Mouse (Mus musculus): ENCODE measurements around the gene Rflnb. TPM values are rescaled to one million over a fixed set of nuclear protein-coding genes. Genes with fewer than 3 reads are reported as not detected.
A peak's percentile ranks its signal among the peaks of the same experiment; 100 is the strongest.

Rflnb gene
- polyA plus RNA-seq, 1 experiment, result 15.7 TPM

DNA sequence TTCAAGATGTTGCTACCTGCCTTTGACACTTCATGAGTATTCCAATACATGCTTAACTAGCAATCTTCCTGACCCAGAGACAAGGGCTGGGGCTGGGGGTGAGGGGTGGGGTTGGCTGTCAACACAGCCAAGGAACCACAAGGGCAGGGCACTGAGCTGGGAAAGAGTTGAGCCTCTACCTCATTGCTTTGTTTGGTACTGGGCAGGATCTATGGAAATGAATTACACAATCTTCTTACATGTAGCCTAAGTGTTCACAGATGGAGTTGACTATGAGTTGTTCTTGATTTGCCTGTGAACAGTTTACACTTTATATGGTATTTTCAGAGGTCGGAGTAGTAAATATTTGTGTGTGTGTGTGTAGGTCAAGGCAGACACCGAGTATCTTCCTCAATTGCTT lies 33.3 kb upstream of the Rflnb start:
- TF ChIP-seq POLR2A (IDR thresholded peaks at IDR 0.05; ENCODE audit: borderline replicate concordance, insufficient read depth, low read length) (no peak), CTCF (IDR thresholded peaks at IDR 0.05; ENCODE audit: borderline replicate concordance, insufficient read depth, low read depth, low read length) (no peak)
- H3K27me3 ChIP-seq (ENCODE audit: control insufficient read depth, insufficient read depth, low read length), result no peaks in the 10 kb centered on the region
- H3K4me3 ChIP-seq (replicated peaks; ENCODE audit: insufficient read depth, low read depth, low read length), result no peak overlapping the region
- H3K27ac ChIP-seq (ENCODE audit: insufficient read depth, low read length), result no peak overlapping the region
- no peak for DNase-seq
- WGBS, result 96% methylated on average over 2 of the region's 2 CpGs
- H3K4me1 ChIP-seq (ENCODE audit: control insufficient read depth, insufficient read depth, low read length), result peaks cover 12% of the 10 kb centered on the region; the same call in 1 of the 2 replicates

DNA sequence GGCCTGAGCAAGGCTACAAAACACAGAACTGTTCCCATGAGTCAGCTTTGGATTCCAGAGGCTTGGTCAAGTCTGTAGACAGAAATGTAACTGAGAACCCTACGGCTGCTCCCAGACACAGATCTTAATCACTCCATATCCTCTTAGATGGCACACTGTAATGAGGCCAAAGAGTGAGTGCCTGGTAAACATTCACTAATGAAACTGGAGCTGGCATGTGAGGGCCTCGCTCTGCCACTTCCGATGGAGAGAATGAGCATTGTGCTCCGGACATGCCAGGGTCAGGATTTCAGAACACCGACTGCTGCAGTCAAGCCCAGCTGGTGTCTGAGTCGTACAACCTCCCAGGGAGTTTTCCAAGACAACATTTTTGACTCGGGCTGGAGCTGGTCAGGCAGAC lies 32.4 kb upstream of the Rflnb start:
- H3K27me3 ChIP-seq (ENCODE audit: control insufficient read depth, insufficient read depth, low read length), result no peaks in the 10 kb centered on the region
- no peak overlapping the region for H3K27ac ChIP-seq (ENCODE audit: insufficient read depth, low read length)
- peaks cover 5% of the 10 kb centered on the region; the same call in 1 of the 2 replicates for H3K4me1 ChIP-seq (ENCODE audit: control insufficient read depth, insufficient read depth, low read length)
- 33% methylated on average over 7 of the region's 7 CpGs for WGBS
- no peak for DNase-seq
- no peak for TF ChIP-seq POLR2A (IDR thresholded peaks at IDR 0.05; ENCODE audit: borderline replicate concordance, insufficient read depth, low read length)
- TF ChIP-seq CTCF (IDR thresholded peaks at IDR 0.05; ENCODE audit: borderline replicate concordance, insufficient read depth, low read depth, low read length), result no peak
- no peak overlapping the region for H3K4me3 ChIP-seq (replicated peaks; ENCODE audit: insufficient read depth, low read depth, low read length)

DNA sequence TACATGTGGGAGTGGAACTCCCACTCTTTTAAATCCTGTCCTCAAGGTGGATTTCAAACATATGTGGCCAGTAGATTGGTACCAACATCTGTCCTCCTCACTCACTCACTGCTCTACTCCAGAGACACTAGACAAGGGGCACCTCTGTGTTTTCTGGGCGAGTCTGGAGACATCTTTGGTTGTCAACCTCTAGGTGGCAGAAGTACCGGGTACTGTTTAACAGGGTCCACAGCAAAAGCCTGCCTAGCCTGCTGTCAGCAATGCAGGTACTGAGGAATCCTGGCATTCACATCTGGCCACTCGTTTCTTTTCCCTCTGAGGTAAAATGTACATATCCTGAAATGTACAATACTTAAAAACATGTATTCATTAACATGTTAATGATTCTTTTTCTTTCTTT lies 28.9 kb upstream of the Rflnb start:
- no peaks in the 10 kb centered on the region for H3K27me3 ChIP-seq (ENCODE audit: control insufficient read depth, insufficient read depth, low read length)
- no peak overlapping the region for H3K4me3 ChIP-seq (replicated peaks; ENCODE audit: insufficient read depth, low read depth, low read length)
- no peak for TF ChIP-seq CTCF (IDR thresholded peaks at IDR 0.05; ENCODE audit: borderline replicate concordance, insufficient read depth, low read depth, low read length)
- TF ChIP-seq POLR2A (IDR thresholded peaks at IDR 0.05; ENCODE audit: borderline replicate concordance, insufficient read depth, low read length), result no peak
- peaks cover 15% of the 10 kb centered on the region for H3K4me1 ChIP-seq (ENCODE audit: control insufficient read depth, insufficient read depth, low read length)
- H3K27ac ChIP-seq (ENCODE audit: insufficient read depth, low read length), result no peak overlapping the region
- DNase-seq, result no peak
- 70% methylated on average over 3 of the region's 3 CpGs for WGBS

DNA sequence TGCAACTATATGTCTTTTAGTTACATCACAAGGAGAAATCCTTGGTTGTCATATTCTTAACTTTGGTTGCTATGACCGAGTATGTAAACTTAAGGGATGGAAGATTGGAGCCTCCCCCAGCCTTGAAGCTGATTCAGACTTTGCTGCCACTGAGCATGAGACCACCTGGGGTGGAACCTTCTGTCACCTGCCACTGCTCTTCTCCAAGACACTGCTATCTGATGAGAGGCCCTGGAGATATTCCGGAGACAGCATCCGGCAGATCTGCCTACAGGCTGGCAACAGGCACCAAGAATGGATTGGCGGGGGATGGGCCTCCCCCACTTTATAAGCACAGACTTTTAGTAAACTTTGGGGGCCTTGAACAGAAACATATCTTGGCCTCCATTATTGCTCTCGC lies 24.9 kb upstream of the Rflnb start:
- 13% methylated on average over 5 of the region's 5 CpGs for WGBS
- TF ChIP-seq CTCF (IDR thresholded peaks at IDR 0.05; ENCODE audit: borderline replicate concordance, insufficient read depth, low read depth, low read length) (no peak), POLR2A (IDR thresholded peaks at IDR 0.05; ENCODE audit: borderline replicate concordance, insufficient read depth, low read length) (no peak)
- Histone ChIP-seq H3K27me3 (ENCODE audit: control insufficient read depth, insufficient read depth, low read length) (no peaks in the 10 kb centered on the region), H3K27ac (ENCODE audit: insufficient read depth, low read length) (peak overlapping the region; percentile 84; the same call in 1 of the 2 replicates), H3K4me3 (replicated peaks; ENCODE audit: insufficient read depth, low read depth, low read length) (no peak overlapping the region), H3K4me1 (ENCODE audit: control insufficient read depth, insufficient read depth, low read length) (peaks cover 15% of the 10 kb centered on the region)
- peak; percentile 83 to 92 for DNase-seq

DNA sequence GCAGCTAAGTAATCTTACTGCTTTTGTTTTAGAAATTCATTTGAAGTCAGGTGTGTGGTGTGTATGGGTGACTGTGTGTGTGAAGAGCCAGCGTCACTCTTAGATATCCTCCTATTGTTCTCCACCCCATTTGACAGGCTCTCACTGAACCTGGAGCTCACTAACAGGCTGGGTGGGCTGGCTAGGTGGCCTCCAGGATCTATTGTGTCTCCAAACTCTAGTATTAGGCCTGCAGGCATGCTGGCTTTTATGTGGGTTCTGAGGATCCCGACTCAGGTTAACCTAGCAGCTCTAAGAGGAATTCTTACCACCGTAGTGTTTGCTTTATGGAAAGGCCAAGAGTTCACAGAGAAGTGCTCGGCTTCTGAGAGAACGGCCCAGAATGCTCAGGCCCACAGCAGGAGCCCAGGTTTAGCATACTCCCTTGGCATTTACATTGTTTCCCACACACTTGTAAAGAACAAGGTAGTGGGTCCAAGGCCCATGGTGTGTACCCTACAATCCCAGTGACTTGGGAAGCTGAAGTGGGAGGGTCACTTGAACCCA lies 23.5 kb upstream of the Rflnb start:
- H3K27ac ChIP-seq (ENCODE audit: insufficient read depth, low read length), result no peak overlapping the region
- whole genome bisulfite sequencing, result 71% methylated on average over 5 of the region's 5 CpGs
- H3K4me3 ChIP-seq (replicated peaks; ENCODE audit: insufficient read depth, low read depth, low read length), result no peak overlapping the region
- no peak for DNase-seq
- no peaks in the 10 kb centered on the region for H3K27me3 ChIP-seq (ENCODE audit: control insufficient read depth, insufficient read depth, low read length)
- TF ChIP-seq CTCF (IDR thresholded peaks at IDR 0.05; ENCODE audit: borderline replicate concordance, insufficient read depth, low read depth, low read length) (no peak), POLR2A (IDR thresholded peaks at IDR 0.05; ENCODE audit: borderline replicate concordance, insufficient read depth, low read length) (no peak)
- H3K4me1 ChIP-seq (ENCODE audit: control insufficient read depth, insufficient read depth, low read length), result peaks cover 15% of the 10 kb centered on the region

DNA sequence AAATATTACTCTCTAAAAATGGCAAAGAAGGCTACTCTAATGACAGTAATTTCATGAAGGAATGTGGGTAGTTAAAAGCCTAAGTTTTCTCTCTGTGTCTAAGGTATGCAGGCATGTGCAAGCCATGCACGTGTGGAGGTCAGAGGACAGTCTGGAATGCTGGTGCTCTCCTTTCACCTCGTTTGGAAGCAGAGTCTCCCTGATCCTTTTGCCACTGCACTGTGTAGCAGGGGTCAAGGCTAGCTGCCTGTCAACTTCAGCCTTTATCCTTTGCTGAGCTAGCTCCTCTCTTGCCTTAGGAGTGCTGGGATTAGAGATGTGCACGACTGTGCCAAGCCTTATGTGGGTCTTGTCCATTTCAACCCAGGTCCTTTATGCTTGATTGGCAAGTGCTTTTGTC lies 22.9 kb upstream of the Rflnb start:
- no peak overlapping the region for H3K4me3 ChIP-seq (replicated peaks; ENCODE audit: insufficient read depth, low read depth, low read length)
- H3K4me1 ChIP-seq (ENCODE audit: control insufficient read depth, insufficient read depth, low read length), result peaks cover 19% of the 10 kb centered on the region
- TF ChIP-seq CTCF (IDR thresholded peaks at IDR 0.05; ENCODE audit: borderline replicate concordance, insufficient read depth, low read depth, low read length) (no peak), POLR2A (IDR thresholded peaks at IDR 0.05; ENCODE audit: borderline replicate concordance, insufficient read depth, low read length) (no peak)
- H3K27me3 ChIP-seq (ENCODE audit: control insufficient read depth, insufficient read depth, low read length), result no peaks in the 10 kb centered on the region
- 68% methylated on average over 3 of the region's 3 CpGs for WGBS
- no peak overlapping the region; the same call in 1 of the 2 replicates for H3K27ac ChIP-seq (ENCODE audit: insufficient read depth, low read length)
- DNase-seq, result no peak

DNA sequence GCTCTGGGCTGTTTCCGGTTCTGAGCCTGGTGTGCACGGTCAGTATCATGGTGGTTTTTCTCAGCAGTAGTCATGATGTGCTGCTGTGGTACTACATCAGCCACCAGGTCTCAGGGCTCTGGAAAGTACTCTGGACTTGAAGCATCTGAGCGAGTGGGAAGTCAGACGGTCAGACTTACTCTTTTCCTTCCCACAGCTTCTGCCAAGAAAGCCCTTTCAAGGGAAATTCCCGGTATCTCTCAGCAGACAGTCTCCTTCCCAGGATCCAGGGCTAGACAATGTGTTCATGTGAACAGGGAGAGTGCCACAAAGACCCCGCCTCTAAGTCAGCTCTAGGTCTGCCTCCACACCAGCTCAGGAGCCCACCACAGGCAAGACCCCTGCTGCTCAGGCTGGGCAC lies 17.8 kb upstream of the Rflnb start:
- no peak overlapping the region for H3K27ac ChIP-seq (ENCODE audit: insufficient read depth, low read length)
- H3K27me3 ChIP-seq (ENCODE audit: control insufficient read depth, insufficient read depth, low read length), result no peaks in the 10 kb centered on the region
- H3K4me1 ChIP-seq (ENCODE audit: control insufficient read depth, insufficient read depth, low read length), result peaks cover 33% of the 10 kb centered on the region
- TF ChIP-seq POLR2A (IDR thresholded peaks at IDR 0.05; ENCODE audit: borderline replicate concordance, insufficient read depth, low read length) (no peak), CTCF (IDR thresholded peaks at IDR 0.05; ENCODE audit: borderline replicate concordance, insufficient read depth, low read depth, low read length) (no peak)
- 71% methylated on average over 6 of the region's 6 CpGs for WGBS
- DNase-seq, result no peak
- no peak overlapping the region for H3K4me3 ChIP-seq (replicated peaks; ENCODE audit: insufficient read depth, low read depth, low read length)

DNA sequence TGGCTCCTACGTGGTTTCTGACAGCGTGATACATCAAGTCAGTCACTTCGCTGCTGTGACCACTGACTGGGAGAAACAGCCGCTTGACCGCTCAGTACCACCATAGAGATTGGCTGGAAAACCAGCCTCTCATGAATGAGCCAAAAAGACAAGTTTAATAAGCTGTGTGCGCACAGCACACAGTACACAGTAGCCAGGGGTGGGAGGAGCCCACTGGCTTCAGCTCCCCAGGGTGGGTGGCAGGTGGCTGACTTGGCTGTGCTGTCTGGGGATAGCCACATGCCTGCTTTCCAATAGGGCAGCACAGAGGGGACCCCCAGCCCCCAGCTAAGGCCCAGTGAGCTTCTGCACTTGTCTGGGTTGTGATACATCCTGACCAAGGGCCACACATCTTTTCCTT lies 16.9 kb upstream of the Rflnb start:
- Histone ChIP-seq H3K27ac (ENCODE audit: insufficient read depth, low read length) (no peak overlapping the region), H3K4me3 (replicated peaks; ENCODE audit: insufficient read depth, low read depth, low read length) (no peak overlapping the region), H3K27me3 (ENCODE audit: control insufficient read depth, insufficient read depth, low read length) (no peaks in the 10 kb centered on the region), H3K4me1 (ENCODE audit: control insufficient read depth, insufficient read depth, low read length) (peaks cover 33% of the 10 kb centered on the region)
- DNase-seq, result no peak
- TF ChIP-seq CTCF (IDR thresholded peaks at IDR 0.05; ENCODE audit: borderline replicate concordance, insufficient read depth, low read depth, low read length) (no peak), POLR2A (IDR thresholded peaks at IDR 0.05; ENCODE audit: borderline replicate concordance, insufficient read depth, low read length) (no peak)
- 39% methylated on average over 6 of the region's 6 CpGs for WGBS
